Mouse (Mus musculus) Patski (cell line): ENCODE measurements at regions not wholly inside any gene's neighbourhood (a gene's known extent, or its start where the extent isn't known, plus 50 kb on each side); places are given as distances from the start of the nearest gene placed in this dataset.

Source experiments
- ATAC-seq: fragments of 100-300 bp; one replicate; pipeline ENCODE4 v1.8.0; 2021
- CTCF ChIA-PET: fragments of 350-600 bp; sonication (Branson Sonifier 250); formaldehyde crosslinking; loops from one replicate; lab custom pipeline; 2022; ENCODE audit warnings: inconsistent platforms; lab: Charles Lee
- POLR2A ChIA-PET: fragments of 350-600 bp; sonication (Branson Sonifier 250); formaldehyde crosslinking; loops from one replicate; lab custom pipeline; 2022; ENCODE audit warnings: antibody characterized with exemption, inconsistent platforms; lab: Charles Lee
- DNase-seq: peaks from one replicate; pipeline ENCODE4 v3.0.0-alpha.2; 2011; ENCODE audit warnings: low read depth, low spot score
- H3K27me3 ChIP-seq: fragments of 371-371 bp; one replicate; pipeline ENCODE4 v1.5.1; 2021
- CTCF ChIP-seq: fragments of 100-300 bp; IDR thresholded peaks from one replicate; pipeline ENCODE4 v1.5.1; 2021
- in situ Hi-C: fragments of 300-500 bp; cut with MboI; formaldehyde crosslinking; loops from 3 replicates; pipeline ENCODE4 v1.11.1; 2018; ENCODE audit warnings: low pct_unique_long_range_greater_than_20kb, mixed read lengths

- no peak for TF ChIP-seq CTCF
- in situ Hi-C loops = no loop called here
- DNase-seq (no peak), ATAC-seq (no peak)
- ChIA-PET CTCF (no interaction called here), POLR2A (no interaction called here)
- no peaks in the 10 kb centered on the region for H3K27me3 ChIP-seq
These were observed 80.4 kb downstream of the Utp6 start for GRCm38 (mm10) chr11:79881812-79882211.

- TF ChIP-seq CTCF = no peak
- POLR2A ChIA-PET = no interaction called here
- ATAC-seq (peak; percentile 26), DNase-seq (no peak)
- no peaks in the 10 kb centered on the region for H3K27me3 ChIP-seq
- in situ Hi-C loops = no loop called here
- CTCF ChIA-PET = interaction anchor here (0.9 kb wide), 1 partner anchor 9 kb away, joined by 3 read pairs; no protein-coding TSS in a partner anchor
These were observed 84.1 kb downstream of the Utp6 start for GRCm38 (mm10) chr11:79878091-79878490.

GRCm38 (mm10) chr11:79877184-79877745, 84.9 kb downstream of the Utp6 start:
- POLR2A ChIA-PET = interaction anchor here (0.6 to 0.7 kb wide), 2 partner anchors 9 to 131 kb away, joined by 3 to 4 read pairs; no protein-coding TSS in a partner anchor
- no peaks in the 10 kb centered on the region for H3K27me3 ChIP-seq
- no peak for ATAC-seq
- in situ Hi-C loops = no loop called here
- no peak for DNase-seq
- no peak for TF ChIP-seq CTCF
- CTCF ChIA-PET = no interaction called here

- DNase-seq = no peak
- in situ Hi-C loops = no loop called here
- no peaks in the 10 kb centered on the region for H3K27me3 ChIP-seq
- ChIA-PET POLR2A (no interaction called here), CTCF (no interaction called here)
- TF ChIP-seq CTCF = no peak
- ATAC-seq = no peak
These were observed 90.2 kb downstream of the Utp6 start for GRCm38 (mm10) chr11:79871783-79872628.

- CTCF ChIA-PET = interaction anchor here (1.1 kb wide), 1 partner anchor 51 kb away, joined by 3 read pairs; no protein-coding TSS in a partner anchor
- POLR2A ChIA-PET = no interaction called here
These were observed 92.0 kb downstream of the Utp6 start for GRCm38 (mm10) chr11:79870189-79870588.

GRCm38 (mm10) chr11:79869009-79869408, 93.2 kb downstream of the Utp6 start:
- CTCF ChIA-PET = interaction anchor here (0.6 to 1.1 kb wide), 3 partner anchors 9 to 52 kb away, joined by 3 to 4 read pairs (median 3); no protein-coding TSS in a partner anchor
- TF ChIP-seq CTCF = no peak
- DNase-seq (peak; percentile 74), ATAC-seq (peak; percentile 29)
- no peaks in the 10 kb centered on the region for H3K27me3 ChIP-seq
- POLR2A ChIA-PET = no interaction called here
- in situ Hi-C loops = no loop called here

More at GRCm38 (mm10) chr11:79870189-79870588, 92.0 kb downstream of the Utp6 start:
- DNase-seq = no peak
- ATAC-seq = no peak
- TF ChIP-seq CTCF = no peak
- H3K27me3 ChIP-seq = no peaks in the 10 kb centered on the region
- in situ Hi-C loops = no loop called here

- ChIA-PET CTCF (interaction anchor here (1.3 kb wide), 1 partner anchor 13 kb away, joined by 3 read pairs; no protein-coding TSS in a partner anchor), POLR2A (no interaction called here)
- ATAC-seq = no peak
- no peak for DNase-seq
- in situ Hi-C loops = no loop called here
- no peak for TF ChIP-seq CTCF
- no peaks in the 10 kb centered on the region for H3K27me3 ChIP-seq
These were observed 97.4 kb downstream of the Utp6 start for GRCm38 (mm10) chr11:79864836-79865235.

GRCm38 (mm10) chr11:79863487-79864175, 98.6 kb downstream of the Utp6 start:
- in situ Hi-C loops = no loop called here
- no peaks in the 10 kb centered on the region for H3K27me3 ChIP-seq
- no peak for TF ChIP-seq CTCF
- ChIA-PET CTCF (interaction anchor here (1.3 kb wide), 1 partner anchor 12 kb away, joined by 3 read pairs; no protein-coding TSS in a partner anchor), POLR2A (no interaction called here)
- DNase-seq = no peak
- ATAC-seq = no peak

- no peaks in the 10 kb centered on the region for H3K27me3 ChIP-seq
- ChIA-PET CTCF (no interaction called here), POLR2A (interaction anchor here (0.6 kb wide), 1 partner anchor 50 kb away, joined by 3 read pairs; no protein-coding TSS in a partner anchor)
- ATAC-seq = no peak
- in situ Hi-C loops = no loop called here
- no peak for TF ChIP-seq CTCF
- DNase-seq = no peak
These were observed 101.6 kb downstream of the Utp6 start for GRCm38 (mm10) chr11:79860611-79861067.

- in situ Hi-C loops = no loop called here
- no peak for TF ChIP-seq CTCF
- H3K27me3 ChIP-seq = no peaks in the 10 kb centered on the region
- ChIA-PET POLR2A (interaction anchor here (0.7 kb wide), 1 partner anchor 125 kb away, joined by 3 read pairs; no protein-coding TSS in a partner anchor), CTCF (interaction anchor here (1.4 kb wide), 1 partner anchor 14 kb away, joined by 3 read pairs; no protein-coding TSS in a partner anchor)
- ATAC-seq (no peak), DNase-seq (no peak)
These were observed 105.8 kb downstream of the Utp6 start for GRCm38 (mm10) chr11:79856376-79856775.
